Mouse (Mus musculus) layer of hippocampus, adult 11-12 months (tissue): Measurements from ENCODE around the gene Olfr984.

Source experiments
- DNase-seq: peaks from one replicate; pipeline ENCODE4 v3.0.0; 2022; ENCODE audit warnings: low spot score

Olfr984 gene

GRCm38 (mm10) chr9:40114106-40114505 lies at the start of gene Olfr984:
Olfr984 (minus strand) TSS chr9:40114206.
- DNase-seq = no peak

- DNase-seq = no peak
Measured at GRCm38 (mm10) chr9:40155118-40155644, 41.2 kb upstream of the Olfr984 start.

GRCm38 (mm10) chr9:40141544-40141943 lies 27.5 kb upstream of the Olfr984 start:
- DNase-seq = no peak

- DNase-seq = no peak
Measured at GRCm38 (mm10) chr9:40139484-40139883, 25.5 kb upstream of the Olfr984 start.

GRCm38 (mm10) chr9:40136987-40137688 lies 23.1 kb upstream of the Olfr984 start:
- no peak for DNase-seq

- DNase-seq = no peak
Measured at GRCm38 (mm10) chr9:40130556-40130955, 16.6 kb upstream of the Olfr984 start.

GRCm38 (mm10) chr9:40130084-40130483 lies 16.1 kb upstream of the Olfr984 start, which contains the start of gene Olfr985:
Olfr985 (minus strand) TSS chr9:40130184.
- DNase-seq = no peak

GRCm38 (mm10) chr9:40117287-40117659 lies 3.3 kb upstream of the Olfr984 start:
- no peak for DNase-seq

GRCm38 (mm10) chr9:40116645-40117286 lies 2.8 kb upstream of the Olfr984 start:
- no peak for DNase-seq

GRCm38 (mm10) chr9:40094769-40095168 lies 19.2 kb downstream of the Olfr984 start:
- no peak for DNase-seq

- no peak for DNase-seq
Measured at GRCm38 (mm10) chr9:40093495-40093894, 20.5 kb downstream of the Olfr984 start, which contains the start of gene Olfr983. Olfr983 (minus strand) TSS chr9:40093595.

- DNase-seq = no peak
Measured at GRCm38 (mm10) chr9:40073529-40073928, 40.5 kb downstream of the Olfr984 start, which contains the start of gene Olfr982. Olfr982 (plus strand) TSS chr9:40073829.

- DNase-seq = no peak
Measured at GRCm38 (mm10) chr9:40050138-40050537, 63.9 kb downstream of the Olfr984 start.
